Mouse (Mus musculus) brown adipose tissue, adult 24 weeks (tissue): ENCODE results near the gene Sec14l1. TPM values are rescaled to one million over a fixed set of nuclear protein-coding genes. Genes with fewer than 3 reads are reported as not detected.

ENCODE experiments used
- H3K27ac ChIP-seq: fragments of 200-500 bp; replicated peaks from 2 replicates; pipeline ENCODE4 v1.5.1; 2012; ENCODE audit warnings: low read depth, mild to moderate bottlenecking, low read length
- H3K4me1 ChIP-seq: fragments of 200-500 bp; 2 replicates; pipeline ENCODE4 v1.6.1; 2012; ENCODE audit warnings: low read length, mixed read lengths; ENCODE audit not compliant: control insufficient read depth, insufficient read depth, insufficient read length
- H3K4me3 ChIP-seq: fragments of 200-500 bp; 2 replicates; pipeline ENCODE4 v1.5.1; 2012; ENCODE audit warnings: low read depth, mild to moderate bottlenecking, low read length, moderate library complexity; ENCODE audit not compliant: insufficient read depth
- polyA plus RNA-seq: library from polyadenylated mRNA; stranded (reverse); fragments of >200 nt; gene quantifications from 2 replicates; pipeline ENCODE4 v1.2.4, GENCODE M21; 2012; ENCODE audit not compliant: missing spikeins, insufficient read depth, insufficient read length

The Sec14l1 gene
- polyA plus RNA-seq, 1 experiment: 35.4 TPM

GRCm38 (mm10) chr11:117159946-117160307 is 45.0 kb downstream of the Sec14l1 start:
- H3K4me3 ChIP-seq: no peak overlapping the region
- H3K4me1 ChIP-seq: no peaks in the 10 kb centered on the region
- H3K27ac ChIP-seq: no peak overlapping the region

GRCm38 (mm10) chr11:117160791-117161190 is 45.8 kb downstream of the Sec14l1 start:
- Histone ChIP-seq H3K4me1 (no peaks in the 10 kb centered on the region), H3K27ac (no peak overlapping the region)

GRCm38 (mm10) chr11:117161574-117161973 is 46.6 kb downstream of the Sec14l1 start:
- no peaks in the 10 kb centered on the region for H3K4me1 ChIP-seq
- no peak overlapping the region for H3K27ac ChIP-seq
- H3K4me3 ChIP-seq: no peak overlapping the region

More at GRCm38 (mm10) chr11:117160791-117161190, 45.8 kb downstream of the Sec14l1 start:
- H3K4me3 ChIP-seq: no peak overlapping the region

GRCm38 (mm10) chr11:117163098-117163497 is 48.1 kb downstream of the Sec14l1 start:
- Histone ChIP-seq H3K27ac (no peak overlapping the region), H3K4me1 (no peaks in the 10 kb centered on the region), H3K4me3 (no peak overlapping the region)

GRCm38 (mm10) chr11:117163771-117164170 is 48.8 kb downstream of the Sec14l1 start:
- Histone ChIP-seq H3K4me1 (no peaks in the 10 kb centered on the region), H3K4me3 (no peak overlapping the region), H3K27ac (no peak overlapping the region)

GRCm38 (mm10) chr11:117168278-117169087 is 53.5 kb downstream of the Sec14l1 start:
- Histone ChIP-seq H3K27ac (no peak overlapping the region), H3K4me1 (peaks cover 2% of the 10 kb centered on the region; the same call in 1 of the 2 replicates), H3K4me3 (no peak overlapping the region)

- no peak overlapping the region for H3K4me3 ChIP-seq
- H3K27ac ChIP-seq: no peak overlapping the region
- H3K4me1 ChIP-seq: peaks cover 2% of the 10 kb centered on the region; the same call in 1 of the 2 replicates
These were observed 54.2 kb downstream of the Sec14l1 start for GRCm38 (mm10) chr11:117169088-117169635.

- Histone ChIP-seq H3K4me1 (peaks cover 2% of the 10 kb centered on the region; the same call in 1 of the 2 replicates), H3K4me3 (no peak overlapping the region), H3K27ac (no peak overlapping the region)
These were observed 55.0 kb downstream of the Sec14l1 start for GRCm38 (mm10) chr11:117169801-117170565.

- H3K4me1 ChIP-seq: peaks cover 5% of the 10 kb centered on the region
- peak overlapping the region; percentile 64 for H3K4me3 ChIP-seq
- peak overlapping the region; percentile 84 for H3K27ac ChIP-seq
These were observed 59.3 kb downstream of the Sec14l1 start for GRCm38 (mm10) chr11:117174098-117174892.

- Histone ChIP-seq H3K4me1 (peaks cover 5% of the 10 kb centered on the region), H3K27ac (peak overlapping the region; percentile 84), H3K4me3 (peak overlapping the region; percentile 64)
These were observed 60.0 kb downstream of the Sec14l1 start for GRCm38 (mm10) chr11:117174924-117175323.

GRCm38 (mm10) chr11:117175472-117175871 is 60.5 kb downstream of the Sec14l1 start:
- Histone ChIP-seq H3K27ac (no peak overlapping the region), H3K4me3 (no peak overlapping the region), H3K4me1 (peaks cover 5% of the 10 kb centered on the region)

GRCm38 (mm10) chr11:117176304-117176703 is 61.3 kb downstream of the Sec14l1 start:
- no peak overlapping the region for H3K27ac ChIP-seq
- peaks cover 5% of the 10 kb centered on the region for H3K4me1 ChIP-seq
- H3K4me3 ChIP-seq: no peak overlapping the region

GRCm38 (mm10) chr11:117176900-117177299 is 61.9 kb downstream of the Sec14l1 start:
- H3K4me1 ChIP-seq: peaks cover 5% of the 10 kb centered on the region
- no peak overlapping the region for H3K4me3 ChIP-seq
- H3K27ac ChIP-seq: no peak overlapping the region

- Histone ChIP-seq H3K27ac (no peak overlapping the region), H3K4me1 (peaks cover 2% of the 10 kb centered on the region), H3K4me3 (no peak overlapping the region)
These were observed 62.5 kb downstream of the Sec14l1 start for GRCm38 (mm10) chr11:117177303-117177979.
